Mouse (Mus musculus): ENCODE results near the gene 4930432K21Rik.

DNA sequence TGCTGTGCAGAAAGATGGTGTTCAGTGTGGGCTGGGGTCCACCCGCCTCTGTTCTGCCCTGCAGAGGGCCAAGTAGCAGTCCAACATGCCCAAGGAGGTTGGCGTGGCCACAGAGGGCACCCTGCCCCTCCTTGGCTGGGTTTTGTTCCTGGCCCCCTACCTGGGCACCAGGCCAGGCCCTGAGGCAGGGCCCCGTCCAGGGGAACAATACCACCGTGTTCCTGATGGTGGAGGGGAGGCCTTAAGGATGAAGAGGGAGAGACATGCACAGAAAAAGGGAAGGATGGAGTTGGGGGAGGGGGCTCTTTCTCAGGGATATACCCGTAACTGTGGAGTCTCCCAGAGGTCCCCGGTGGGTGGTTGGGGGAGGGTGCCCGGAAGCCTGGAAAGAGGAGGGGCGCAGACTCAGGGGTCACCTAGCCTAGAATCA lies 52.3 kb downstream of the 4930432K21Rik start:
- TF ChIP-seq GATA1 (IDR thresholded peaks at IDR 0.05; ENCODE audit: borderline replicate concordance, low read length), result no peak
- no peak for TF ChIP-seq FLI1 (IDR thresholded peaks at IDR 0.05; ENCODE audit: low read length)

Measured in megakaryocyte, embryonic 14.5 days (primary cell).